Mouse (Mus musculus): ENCODE results near the gene 4930535I16Rik.

4930535I16Rik gene

DNA sequence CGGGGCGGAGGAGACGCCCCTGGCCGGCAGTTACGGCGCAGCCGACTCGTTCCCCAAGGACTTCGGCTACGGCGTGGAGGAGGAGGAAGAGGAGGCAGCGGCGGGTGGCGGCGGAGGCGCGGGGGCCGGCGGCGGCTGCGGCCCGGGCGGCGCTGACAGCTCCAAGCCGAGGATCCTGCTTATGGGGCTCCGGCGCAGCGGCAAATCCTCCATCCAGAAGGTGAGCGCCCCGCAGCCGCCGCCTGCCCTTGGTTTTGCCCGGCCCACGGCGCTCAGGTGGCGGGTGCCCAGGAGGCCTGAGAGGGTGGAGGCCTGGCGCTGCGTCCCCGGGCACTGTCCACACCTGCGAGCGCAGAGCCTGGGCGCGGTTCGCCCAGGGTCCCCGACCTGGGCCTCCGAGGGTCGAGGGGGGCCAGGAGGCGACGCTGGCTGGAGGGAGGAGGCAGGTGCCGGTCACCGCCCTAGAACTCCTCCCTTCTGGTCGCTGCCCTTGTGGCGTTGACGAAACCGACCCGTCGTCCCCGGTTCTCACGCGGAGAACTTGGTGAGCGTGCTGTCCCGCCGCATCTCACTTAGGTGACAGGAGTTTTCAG, at the start of gene 4930535I16Rik:
4930535I16Rik (minus strand) TSS at position 475 of the 593 bp plus-strand sequence.
- DNase-seq (ENCODE audit: low read depth) = peak; percentile 56

DNA sequence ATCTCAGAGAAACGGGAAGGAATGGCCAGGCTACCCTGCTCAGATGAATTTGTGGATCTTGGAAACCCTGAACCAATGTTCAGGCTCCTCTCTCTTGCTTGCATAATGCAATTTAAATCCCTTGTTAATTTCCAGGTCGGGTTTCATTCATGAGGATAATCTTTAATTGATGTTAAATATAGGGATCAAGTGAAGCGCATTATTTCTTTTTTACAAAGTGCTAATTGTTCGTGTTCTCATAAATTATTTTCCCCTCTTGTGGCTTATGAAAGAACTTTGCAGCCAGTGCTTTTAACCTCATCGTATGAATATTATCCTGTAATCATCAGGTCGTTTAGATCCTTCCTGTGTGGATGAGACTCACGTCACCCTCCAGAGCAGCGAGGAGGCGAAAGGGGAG, 44.9 kb upstream of the 4930535I16Rik start:
- DNase-seq (ENCODE audit: low read depth) = no peak

DNA sequence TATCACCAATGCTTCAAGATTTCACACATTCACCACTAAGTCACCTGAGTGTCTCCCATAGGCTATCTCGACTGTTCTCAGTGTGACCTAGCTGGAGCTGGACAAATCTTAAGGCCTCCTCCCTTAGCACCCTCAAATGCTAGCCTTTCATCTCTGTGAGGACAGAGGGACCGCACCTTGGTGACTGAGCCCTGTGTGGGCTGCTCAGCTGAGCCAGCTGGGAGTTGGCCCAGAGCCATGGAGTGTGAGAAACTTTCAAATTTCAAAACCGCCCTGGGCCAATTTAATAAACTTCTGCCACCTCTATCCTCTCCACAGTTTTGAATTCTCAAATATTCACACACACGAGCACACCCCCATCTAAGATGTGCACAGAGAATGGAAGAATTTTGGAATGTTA, 43.1 kb upstream of the 4930535I16Rik start:
- DNase-seq (ENCODE audit: low read depth) = no peak

DNA sequence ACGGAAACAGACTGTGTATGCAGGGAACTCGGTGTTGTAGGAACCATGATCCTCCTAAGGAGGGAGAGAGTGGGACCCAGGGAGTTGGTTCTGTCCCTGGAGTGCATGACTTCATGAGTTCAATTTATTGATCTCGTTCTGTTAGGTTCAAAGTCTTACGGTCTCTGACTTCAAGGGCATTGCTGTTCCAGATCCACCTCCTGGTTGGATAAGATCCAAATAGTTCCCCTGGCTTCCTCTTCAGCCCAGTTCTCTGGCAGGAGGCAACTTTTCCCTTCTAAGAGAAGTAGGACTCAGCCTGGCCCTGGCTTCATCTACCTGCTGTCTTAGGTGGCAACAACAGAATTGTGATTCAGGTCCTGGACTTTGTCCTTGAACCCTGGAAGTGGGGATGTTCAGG, 40.1 kb upstream of the 4930535I16Rik start:
- DNase-seq (ENCODE audit: low read depth) = no peak

DNA sequence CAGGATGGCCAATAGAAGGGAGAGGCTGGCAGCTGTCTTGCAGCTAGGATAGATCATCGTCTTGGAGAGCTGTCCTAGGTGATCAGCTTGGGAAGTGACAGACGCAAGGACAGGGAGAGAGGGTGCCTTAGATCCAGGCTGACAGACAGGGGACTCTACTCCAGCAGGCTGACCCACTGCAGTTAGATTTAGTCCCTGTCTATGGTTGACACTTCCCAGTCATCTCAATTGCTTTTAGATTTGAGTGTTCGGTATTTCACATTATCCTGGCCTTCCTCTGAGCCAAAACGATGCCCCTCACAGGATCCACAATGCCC, 39.6 kb upstream of the 4930535I16Rik start:
- no peak for DNase-seq (ENCODE audit: low read depth)

DNA sequence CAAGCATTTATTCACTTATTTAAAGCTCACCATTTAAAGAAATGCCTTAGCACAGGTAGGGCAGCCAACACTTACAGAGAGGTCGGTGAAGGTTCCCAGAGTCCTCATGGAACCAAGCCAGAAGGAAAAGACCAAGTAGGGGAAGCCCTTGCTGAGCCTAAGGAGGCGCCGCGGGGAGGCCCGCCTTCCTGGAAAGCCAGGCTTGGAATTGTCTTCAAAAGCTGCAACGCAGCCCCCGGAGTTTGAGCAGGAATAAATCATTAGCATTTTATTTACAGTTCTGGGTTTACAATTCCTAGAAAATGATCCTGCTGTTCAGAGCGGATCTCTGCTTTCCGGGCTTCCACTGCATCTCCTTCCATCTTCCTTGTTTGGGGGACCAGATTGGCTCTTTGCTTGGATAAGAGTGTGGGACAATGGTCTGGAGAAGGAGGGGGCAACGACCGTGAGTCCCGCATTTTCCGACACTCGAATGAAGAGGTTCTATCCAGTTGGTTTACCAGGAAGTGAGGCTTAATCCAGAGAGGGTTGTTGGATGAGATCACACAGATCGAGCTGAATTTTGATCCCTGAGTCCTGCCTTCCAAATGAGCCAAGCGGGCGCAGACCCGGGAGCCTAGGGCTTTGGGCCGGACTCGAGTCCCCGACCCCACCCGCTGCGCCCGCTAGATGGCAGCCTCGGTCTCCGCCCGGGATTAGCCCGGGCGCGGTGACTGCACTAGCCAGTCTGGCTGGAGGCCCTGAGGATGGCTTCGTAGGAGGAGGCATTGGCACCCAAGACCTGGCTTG, 39.1 kb upstream of the 4930535I16Rik start:
- DNase-seq (ENCODE audit: low read depth) = peak; percentile 47

DNA sequence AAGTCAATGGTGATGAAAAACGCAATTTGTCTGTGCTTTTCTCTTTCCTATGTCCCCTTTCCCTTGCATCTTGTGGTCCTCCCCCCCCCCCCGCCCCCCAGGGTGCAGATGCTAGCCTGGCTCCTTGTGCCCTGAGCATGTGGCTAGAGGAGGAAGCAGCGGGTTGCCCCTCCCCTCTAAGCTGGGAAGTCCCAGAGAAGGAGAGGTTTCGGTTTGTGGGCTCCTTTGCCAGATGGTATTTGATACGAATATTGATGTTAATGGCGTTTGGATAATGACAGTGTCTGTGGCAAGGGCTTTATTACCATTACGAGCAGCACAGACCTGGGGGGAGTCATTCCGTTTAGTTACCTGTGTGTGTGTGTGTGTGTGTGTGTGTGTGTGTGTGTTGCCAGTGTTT, 34.2 kb upstream of the 4930535I16Rik start:
- peak; percentile 26 for DNase-seq (ENCODE audit: low read depth)

DNA sequence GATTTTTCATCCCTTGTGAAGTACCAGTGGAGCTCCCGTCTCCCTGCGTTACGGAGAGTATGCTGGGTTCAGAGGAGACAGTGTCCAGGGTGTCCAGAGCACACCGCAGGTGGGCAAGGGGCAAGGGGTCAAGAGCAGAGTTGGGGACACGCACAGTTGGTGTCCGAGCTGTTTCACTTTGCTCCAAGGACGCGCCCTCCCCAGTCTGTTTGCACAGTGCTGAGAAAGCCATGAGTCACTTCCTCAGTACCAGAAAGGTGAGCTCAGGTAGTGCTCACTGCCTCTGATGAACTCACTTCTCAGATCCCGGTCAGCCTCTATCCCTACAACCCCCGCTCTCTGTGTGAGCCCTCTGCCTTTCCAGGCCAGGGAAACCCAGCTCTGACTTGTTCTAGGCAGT, 31.8 kb upstream of the 4930535I16Rik start:
- DNase-seq (ENCODE audit: low read depth) = no peak

DNA sequence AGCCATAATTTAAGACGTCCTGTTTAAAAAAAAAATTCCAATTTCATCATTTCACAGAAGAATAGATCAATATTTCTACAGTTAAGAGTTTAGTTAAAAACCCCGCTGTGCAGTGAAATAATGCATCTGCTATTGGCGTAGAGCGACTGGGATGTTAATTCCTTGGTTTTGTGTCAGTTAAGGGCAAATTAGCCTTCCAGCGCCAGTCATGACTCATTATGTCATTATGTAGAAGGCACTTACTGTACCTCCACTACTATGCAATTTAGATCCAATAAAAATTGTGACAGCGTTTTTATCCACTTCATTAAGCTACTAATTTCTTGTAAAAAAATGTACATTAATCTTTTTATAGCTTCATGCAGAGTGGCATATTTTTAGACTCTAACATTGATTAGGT, 31.1 kb upstream of the 4930535I16Rik start:
- DNase-seq (ENCODE audit: low read depth) = no peak

DNA sequence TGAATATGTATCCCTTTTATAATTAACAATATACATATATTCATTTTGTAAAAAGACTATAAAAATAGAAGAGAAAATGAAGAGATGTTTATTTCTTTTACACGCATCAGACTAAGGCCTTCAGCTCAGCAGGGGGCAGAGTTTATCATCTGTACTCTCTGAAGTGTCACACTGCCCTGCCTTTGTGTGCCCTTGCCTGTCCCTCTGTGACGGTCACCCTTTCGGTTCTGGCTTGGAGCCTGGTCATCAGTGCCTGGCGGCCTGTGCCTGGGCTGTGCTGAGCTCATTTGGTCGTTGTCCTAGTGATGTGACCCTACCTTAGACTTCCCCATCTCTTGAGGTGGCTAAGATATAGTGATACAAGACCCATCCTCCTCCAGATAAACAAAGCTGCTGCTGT, 29.3 kb upstream of the 4930535I16Rik start:
- no peak for DNase-seq (ENCODE audit: low read depth)

DNA sequence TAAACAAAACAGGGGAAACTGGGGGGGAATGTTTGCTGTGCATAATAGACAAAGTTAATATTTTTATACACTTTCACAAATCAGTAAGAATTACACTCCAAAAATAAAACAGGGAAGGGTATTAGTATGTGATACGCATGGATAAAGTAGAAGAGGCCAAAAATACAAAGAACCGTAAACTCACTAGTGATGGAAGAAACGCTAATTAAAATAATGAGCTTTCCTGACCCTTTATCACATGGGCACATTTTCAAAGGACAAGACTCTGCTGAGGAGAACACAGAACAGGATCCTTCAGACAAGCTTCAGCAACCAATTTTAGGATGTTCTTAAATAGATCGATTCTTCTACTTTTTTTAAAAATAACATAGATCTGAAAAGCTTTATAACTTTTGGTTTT, 28.9 kb upstream of the 4930535I16Rik start:
- no peak for DNase-seq (ENCODE audit: low read depth)

DNA sequence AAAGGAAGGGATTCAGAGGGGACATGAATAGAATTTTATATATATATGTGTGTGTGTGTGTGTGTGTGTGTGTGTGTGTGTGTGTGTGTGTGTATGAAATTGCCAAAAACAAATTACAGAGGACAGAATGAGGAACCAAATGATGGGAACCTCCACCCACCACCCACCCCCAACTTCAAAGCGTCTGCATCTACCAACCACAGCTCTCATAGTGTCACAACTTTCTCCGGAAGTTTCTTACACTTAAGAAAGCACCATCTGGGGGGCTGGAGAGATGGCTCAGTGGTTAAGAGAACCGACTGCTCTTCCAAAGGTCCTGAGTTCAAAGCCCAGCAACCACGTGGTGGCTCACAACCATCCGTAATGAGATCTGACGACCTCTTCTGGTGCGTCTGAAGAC, 23.1 kb upstream of the 4930535I16Rik start:
- DNase-seq (ENCODE audit: low read depth) = peak; percentile 6

DNA sequence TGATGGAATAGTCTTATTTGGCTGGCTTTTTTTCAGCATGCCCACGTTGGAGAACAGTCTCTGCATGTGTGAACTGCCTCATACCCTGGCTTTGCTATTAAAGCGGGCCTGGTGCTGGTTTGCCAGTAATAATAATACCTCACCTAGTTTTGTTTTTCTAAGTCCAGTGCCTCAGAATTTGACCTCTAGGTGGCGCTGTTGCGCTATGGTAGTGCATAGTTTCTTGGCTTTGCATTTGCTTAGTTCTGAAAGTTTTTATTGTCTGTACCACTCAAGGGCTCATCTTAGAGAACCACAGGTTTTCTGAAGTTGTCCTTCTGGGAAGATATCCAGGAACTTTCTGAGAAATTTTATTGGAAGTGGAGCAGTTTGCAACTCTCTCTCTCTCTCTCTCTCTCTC, 22.0 kb upstream of the 4930535I16Rik start:
- peak; percentile 86 for DNase-seq (ENCODE audit: low read depth)

DNA sequence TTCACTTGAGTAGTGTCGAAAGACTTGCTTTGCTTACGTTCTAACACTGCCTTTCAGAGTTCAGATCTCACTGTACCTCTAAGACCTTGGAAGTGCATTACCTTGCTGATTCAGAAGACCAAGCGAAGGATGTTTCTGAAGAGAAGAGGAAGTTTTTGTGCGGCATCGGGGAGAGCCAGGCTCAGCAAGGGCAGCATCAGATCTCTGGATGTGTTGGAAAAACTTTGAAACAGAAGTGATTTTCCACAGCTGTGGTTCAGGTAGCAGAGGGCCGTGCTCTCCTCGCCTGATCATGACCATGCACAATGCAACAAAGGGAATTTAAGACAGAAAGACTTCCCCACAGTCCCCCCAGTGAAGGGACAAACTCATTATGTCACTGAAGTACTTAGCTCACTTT, 18.2 kb upstream of the 4930535I16Rik start:
- no peak for DNase-seq (ENCODE audit: low read depth)

DNA sequence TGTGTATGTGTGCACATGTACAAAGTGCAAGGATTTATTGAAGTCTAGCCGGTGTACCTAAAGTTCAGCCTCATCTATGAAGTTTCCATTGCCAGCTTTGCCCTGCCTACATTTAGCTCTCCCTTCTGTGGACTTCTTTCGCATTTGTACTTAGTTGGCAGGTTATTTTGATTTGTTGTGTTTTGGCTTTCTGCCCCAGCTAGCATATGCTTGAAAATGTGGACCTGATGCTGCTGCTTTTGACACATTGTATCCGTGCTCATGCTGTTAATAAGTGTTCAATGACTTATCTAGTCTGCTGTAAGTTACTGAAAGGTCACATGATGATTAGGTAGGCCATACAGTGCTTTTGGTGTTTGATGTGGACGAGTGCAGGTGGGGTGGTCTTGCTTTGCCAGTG, 16.5 kb upstream of the 4930535I16Rik start:
- no peak for DNase-seq (ENCODE audit: low read depth)

DNA sequence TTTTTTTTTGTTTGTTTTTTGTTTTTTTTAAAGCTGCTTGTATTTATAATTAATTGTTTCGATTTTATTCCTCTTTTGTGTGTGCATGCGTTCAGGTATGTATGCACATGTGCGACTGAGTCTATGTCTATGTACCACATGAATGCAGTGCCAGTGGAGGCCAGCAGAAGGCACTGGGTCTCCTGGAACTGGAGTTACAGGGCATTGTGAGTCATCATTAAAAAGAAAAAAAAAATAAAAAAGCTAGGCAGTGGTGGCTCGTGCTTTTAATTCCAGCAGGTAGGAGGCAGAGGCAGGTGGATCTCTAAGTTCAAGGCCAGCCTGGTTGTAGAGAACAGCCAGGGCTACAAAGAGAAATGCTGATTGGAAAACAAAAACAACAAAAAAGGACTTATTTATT, 12.2 kb upstream of the 4930535I16Rik start:
- DNase-seq (ENCODE audit: low read depth) = no peak

DNA sequence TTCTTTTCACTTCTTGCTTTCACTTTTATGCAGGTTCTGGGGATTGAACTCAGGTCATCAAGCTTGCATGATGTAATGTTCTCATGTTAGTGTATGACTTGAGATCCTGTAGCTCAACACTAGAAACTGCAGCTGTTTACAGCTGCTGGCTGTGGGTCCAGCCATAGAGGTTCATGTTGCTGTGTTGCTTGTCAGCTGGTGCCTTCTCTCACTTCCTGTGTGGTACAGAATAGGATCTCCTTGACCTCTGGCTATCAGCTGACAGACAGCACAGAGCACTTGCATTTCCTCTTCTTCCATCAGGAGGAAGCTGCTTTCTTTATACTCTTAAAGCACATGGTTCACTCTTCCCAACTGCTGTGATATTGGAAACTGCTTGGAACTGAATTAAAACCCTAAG, 10.1 kb upstream of the 4930535I16Rik start:
- DNase-seq (ENCODE audit: low read depth) = no peak

DNA sequence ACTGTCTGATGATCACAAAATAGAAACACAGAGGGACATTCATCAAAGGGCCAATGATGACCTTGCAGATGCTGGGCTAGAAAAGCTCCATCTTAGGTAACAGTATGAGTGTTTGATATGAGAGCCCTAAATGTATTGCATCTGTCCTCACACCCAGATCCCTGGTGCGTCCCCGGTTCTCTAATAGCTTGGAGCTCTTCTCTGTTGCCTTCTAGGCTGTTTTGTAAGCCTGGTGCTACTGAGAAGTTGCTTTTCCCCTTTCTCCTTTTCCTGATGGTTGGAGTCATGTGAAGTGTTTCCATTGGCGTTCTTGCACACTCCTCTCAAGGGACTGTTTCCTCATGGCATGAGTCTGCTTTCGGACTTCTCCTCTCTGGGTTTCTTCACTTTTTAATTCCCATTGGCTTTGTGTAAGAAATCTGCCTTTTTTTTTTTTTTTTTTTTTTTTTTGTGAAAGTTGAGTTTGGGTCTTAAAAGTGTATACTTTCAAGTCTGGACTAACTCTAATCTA, 3.3 kb upstream of the 4930535I16Rik start:
- DNase-seq (ENCODE audit: low read depth) = no peak

DNA sequence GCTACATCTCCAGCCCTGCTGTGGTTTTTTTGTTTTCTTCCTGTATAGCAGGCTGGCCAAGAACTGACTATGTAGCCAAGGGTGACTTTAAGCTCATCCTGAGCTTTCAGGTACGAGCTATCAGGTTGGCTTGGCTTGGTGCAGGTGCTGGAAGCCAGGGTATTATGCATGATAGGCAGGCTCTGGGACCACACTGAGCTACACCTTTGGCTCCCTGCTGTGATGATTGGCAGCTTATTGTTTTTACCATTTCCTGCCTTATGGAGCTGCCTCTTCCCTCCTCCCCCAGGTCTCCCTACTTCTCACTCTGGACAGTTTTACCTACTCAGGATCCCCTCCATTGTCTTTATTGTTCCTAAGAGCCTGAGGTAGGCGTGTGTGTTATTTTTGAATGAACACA, 1.0 kb upstream of the 4930535I16Rik start:
- peak; percentile 13 for DNase-seq (ENCODE audit: low read depth)

DNA sequence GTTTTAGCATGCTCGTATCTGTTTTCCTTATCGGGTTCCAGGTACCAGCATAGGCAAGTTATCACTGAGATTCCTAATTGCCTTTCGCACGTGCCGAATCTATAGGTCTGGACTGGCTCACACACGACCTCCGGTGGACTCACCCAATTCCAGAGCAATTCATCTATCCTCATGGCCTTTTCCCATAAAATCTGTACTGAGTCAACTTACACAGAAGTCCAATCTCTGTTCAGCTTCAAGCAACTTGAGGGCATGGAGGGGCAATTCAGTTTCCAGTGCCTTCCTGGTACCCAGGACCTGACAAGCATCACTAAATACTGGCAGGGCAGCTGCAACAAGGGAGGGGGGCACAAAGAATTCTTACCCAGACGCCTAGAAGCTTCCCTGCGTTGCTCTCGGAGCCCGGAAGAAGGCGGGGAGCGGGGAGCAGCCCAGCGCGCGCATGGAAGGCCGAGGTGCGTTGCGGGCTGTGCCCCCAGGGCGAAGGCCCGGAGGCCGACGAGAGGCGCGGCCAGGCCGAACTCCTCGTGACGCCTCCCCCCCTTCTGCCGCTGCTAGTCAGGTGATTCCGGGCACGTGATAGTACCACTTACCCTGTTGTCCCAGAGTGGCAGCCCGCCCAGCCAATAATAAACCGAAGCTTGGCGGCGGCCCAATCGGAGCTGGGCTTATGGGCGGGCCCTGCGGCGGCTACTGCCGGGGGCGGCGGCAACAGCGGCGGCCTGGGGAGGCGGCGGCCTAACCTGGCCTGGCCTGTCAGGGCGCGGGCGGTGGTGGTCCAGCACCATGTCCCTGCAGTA, 874 bp downstream of the 4930535I16Rik start, which contains the start of gene Rragc:
Rragc (plus strand) TSS at position 699 of the 800 bp plus-strand sequence.
- peak; percentile 99 for DNase-seq (ENCODE audit: low read depth)

DNA sequence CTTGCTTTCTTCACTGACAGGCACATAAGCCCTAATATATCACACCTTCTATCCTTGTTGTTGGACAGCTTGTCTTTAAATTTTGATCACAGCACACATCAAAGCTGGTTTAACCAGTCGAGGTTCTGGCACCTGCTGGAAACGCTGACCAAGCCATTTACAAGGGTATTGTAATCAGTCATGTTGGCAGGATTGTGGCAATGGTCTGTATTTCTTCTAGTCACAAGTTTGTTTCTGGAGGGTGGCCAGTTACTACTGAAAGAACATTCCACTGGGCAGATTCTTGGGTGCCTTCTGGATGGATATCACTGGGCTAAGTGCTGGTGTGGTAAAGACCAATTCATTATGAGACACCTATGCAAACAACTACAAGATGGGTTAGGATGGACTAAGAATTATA, 5.4 kb downstream of the 4930535I16Rik start:
- no peak for DNase-seq (ENCODE audit: low read depth)

DNA sequence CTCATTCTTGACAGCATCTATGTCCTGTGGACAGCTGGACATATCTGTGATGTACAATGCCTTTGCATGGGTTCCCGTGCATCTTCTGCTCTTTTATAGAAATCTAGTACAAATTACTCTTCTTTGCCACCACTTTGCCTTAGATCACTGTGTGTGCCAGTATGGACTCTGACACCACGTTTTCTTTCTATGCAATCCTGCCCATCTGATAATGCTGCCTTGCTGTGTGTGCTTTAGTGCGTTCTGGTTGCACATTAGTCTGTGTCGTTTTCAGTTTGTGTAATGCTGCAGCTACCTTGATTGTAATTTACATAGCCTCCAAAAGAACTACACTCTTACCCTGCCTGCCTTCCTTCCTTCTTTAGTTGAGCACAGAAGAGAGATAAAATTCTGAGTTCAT, 6.3 kb downstream of the 4930535I16Rik start:
- DNase-seq (ENCODE audit: low read depth) = no peak

DNA sequence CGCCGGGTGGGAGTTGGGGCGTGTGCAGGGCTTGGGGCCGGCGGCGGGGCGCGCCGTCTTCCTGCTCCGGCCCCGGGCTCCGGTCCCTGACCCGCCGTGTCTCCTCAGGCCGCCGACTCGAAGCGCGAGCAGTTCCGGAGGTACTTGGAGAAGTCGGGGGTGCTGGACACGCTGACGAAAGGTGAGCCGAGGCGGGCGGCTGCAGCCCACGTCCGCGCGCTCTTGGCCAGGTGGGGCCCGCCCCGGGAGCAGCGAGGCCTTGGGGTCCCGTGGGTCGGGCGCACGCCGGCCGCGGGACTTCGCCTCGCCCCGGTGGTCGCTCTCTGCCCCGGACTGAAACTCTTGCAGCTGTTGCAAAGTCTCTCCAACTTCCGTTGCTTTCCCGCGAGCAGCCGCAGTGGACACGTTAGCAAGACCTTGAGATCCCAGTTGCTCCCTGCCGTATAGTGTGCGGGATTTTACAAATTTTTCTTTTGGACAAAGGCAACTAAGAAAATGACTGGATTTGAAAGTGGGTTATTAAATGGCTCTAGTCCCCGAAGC, 12.6 kb downstream of the 4930535I16Rik start:
- no peak for DNase-seq (ENCODE audit: low read depth)

Measured in induced T-regulatory cell, adult 2 months (primary cell).